Mouse (Mus musculus): ENCODE measurements around the gene Nol12.

DNA sequence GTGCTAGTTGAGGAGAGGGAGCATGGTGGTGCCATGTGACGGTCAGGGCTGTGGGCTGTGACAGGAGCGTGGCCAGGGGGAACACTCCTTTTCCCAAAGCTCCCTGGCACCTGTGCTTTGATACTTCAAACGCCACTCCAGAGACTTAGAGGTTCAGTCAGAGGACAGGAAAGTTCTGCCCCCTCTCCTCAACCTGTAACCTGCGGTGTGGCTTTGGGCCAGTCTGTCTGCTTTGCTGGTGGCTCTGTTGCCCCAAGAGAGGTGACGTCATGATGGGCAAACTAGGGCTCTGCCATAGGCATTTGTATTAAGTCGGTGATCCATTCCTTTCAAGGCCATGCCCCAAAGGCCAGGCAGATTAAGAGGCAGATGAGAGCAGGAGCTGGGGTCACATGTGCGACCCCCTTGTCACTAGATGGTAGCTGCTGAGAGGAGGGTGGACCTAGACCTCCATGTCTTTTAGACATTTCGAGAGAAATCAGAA lies 43.0 kb downstream of the Nol12 start:
- TF ChIP-seq POLR2A (IDR thresholded peaks at IDR 0.05; ENCODE audit: insufficient read length, low read depth) (no peak), E2F4 (IDR thresholded peaks at IDR 0.05; ENCODE audit: insufficient read depth) (no peak), MYOG (IDR thresholded peaks at IDR 0.05; ENCODE audit: control insufficient read depth in 1 of 3, insufficient read depth in 1 of 3, insufficient read length in 2 of 3, low read depth in 2 of 3) (no peak), MAX (IDR thresholded peaks at IDR 0.05; ENCODE audit: low read depth) (no peak), TCF12 (IDR thresholded peaks at IDR 0.05; ENCODE audit: insufficient read depth, poor library complexity, severe bottlenecking) (no peak), TCF3 (IDR thresholded peaks at IDR 0.05; ENCODE audit: insufficient read length, low read depth) (no peak), USF1 (IDR thresholded peaks at IDR 0.05; ENCODE audit: low read depth) (no peak), MYOD1 (IDR thresholded peaks at IDR 0.05; ENCODE audit: control insufficient read depth in 1 of 3, insufficient read length in 2 of 3, low read depth in 2 of 3) (no peak), POLR2AphosphoS2 (IDR thresholded peaks at IDR 0.05; ENCODE audit: insufficient read length, low read depth) (no peak), CEBPB (IDR thresholded peaks at IDR 0.05; ENCODE audit: insufficient read depth, poor library complexity, severe bottlenecking) (no peak), SRF (IDR thresholded peaks at IDR 0.05; ENCODE audit: control insufficient read depth, insufficient read length, low read depth) (no peak)
